Mouse (Mus musculus): ENCODE data around the gene Dip2c. TPM values are rescaled to one million over a fixed set of nuclear protein-coding genes. Genes with fewer than 3 reads are reported as not detected.
A peak's percentile ranks its signal among the peaks of the same experiment; 100 is the strongest.

Gene Dip2c
- polyA plus RNA-seq, 1 experiment: 0.15 TPM

GRCm38 (mm10) chr13:9663593-9663992 lies 387.3 kb downstream of the Dip2c start:
- Histone ChIP-seq H3K9me3 (no peaks in the 10 kb centered on the region), H3K36me3 (replicated peaks; ENCODE audit: low read length) (peaks cover 9% of the 10 kb centered on the region), H3K4me3 (replicated peaks) (no peak overlapping the region), H3K4me1 (peaks cover 9% of the 10 kb centered on the region; the same call in 1 of the 2 replicates), H3K27me3 (replicated peaks) (no peaks in the 10 kb centered on the region)
- TF ChIP-seq FLI1 (IDR thresholded peaks at IDR 0.05; ENCODE audit: low read length) (no peak), GATA1 (IDR thresholded peaks at IDR 0.05; ENCODE audit: borderline replicate concordance, low read length) (no peak)

DNA sequence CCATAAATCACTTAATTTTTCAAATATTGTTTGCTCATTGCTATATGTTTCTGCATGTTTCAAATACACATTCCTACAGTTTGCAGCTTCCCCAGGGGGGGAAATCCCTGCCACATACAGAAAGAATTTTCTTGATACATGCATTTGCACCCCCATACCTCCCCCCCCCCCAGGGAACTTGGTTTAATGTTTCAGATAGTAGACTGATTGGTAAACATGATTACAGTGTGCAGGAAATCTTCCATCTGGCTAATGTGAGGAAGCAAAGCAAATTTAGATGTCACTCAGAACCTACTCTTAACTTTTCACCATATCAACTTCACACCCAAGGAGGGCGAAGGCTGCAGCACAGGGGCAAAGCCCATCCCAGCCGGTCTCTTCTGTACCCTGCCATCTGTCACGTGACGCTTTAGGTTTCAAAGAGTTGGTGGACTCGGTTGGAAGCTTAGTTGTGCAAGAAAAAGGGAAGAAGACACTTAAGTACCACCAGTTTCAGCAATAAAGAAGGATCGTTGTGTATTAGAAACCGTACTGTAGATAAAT lies 391.7 kb downstream of the Dip2c start:
- Histone ChIP-seq H3K9me3 (no peaks in the 10 kb centered on the region), H3K4me3 (replicated peaks) (no peak overlapping the region), H3K27me3 (replicated peaks) (no peaks in the 10 kb centered on the region), H3K4me1 (no peaks in the 10 kb centered on the region), H3K36me3 (replicated peaks; ENCODE audit: low read length) (no peaks in the 10 kb centered on the region)
- TF ChIP-seq FLI1 (IDR thresholded peaks at IDR 0.05; ENCODE audit: low read length): no peak
- no peak for TF ChIP-seq GATA1 (IDR thresholded peaks at IDR 0.05; ENCODE audit: borderline replicate concordance, low read length)

- H3K9me3 ChIP-seq: no peaks in the 10 kb centered on the region
- H3K4me3 ChIP-seq (replicated peaks): no peak overlapping the region
- H3K27me3 ChIP-seq (replicated peaks): no peaks in the 10 kb centered on the region
- no peak for TF ChIP-seq FLI1 (IDR thresholded peaks at IDR 0.05; ENCODE audit: low read length)
- H3K36me3 ChIP-seq (replicated peaks; ENCODE audit: low read length): no peaks in the 10 kb centered on the region
- no peaks in the 10 kb centered on the region for H3K4me1 ChIP-seq
Measured at GRCm38 (mm10) chr13:9669246-9669645, 392.9 kb downstream of the Dip2c start.

DNA sequence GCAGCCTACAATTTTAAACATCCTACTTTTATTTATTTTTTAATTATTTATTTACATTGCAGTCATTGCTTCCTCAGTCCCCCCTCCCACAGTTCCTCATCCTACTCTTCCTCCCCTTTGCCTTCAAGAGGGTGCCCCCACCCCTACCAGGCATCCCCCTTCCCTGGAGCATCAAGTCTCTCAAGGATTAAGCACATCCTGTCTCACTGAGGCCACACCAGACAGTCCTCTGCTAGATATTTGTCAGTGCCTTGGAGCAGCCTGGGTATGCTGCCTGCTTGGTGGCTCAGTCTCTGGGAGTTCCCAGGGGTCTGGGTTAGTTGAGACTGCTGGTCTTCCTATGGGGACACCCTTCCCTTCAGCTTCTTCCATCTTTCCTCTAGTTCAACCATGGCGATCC lies 397.8 kb downstream of the Dip2c start:
- Histone ChIP-seq H3K4me1 (no peaks in the 10 kb centered on the region), H3K27me3 (replicated peaks) (no peaks in the 10 kb centered on the region), H3K36me3 (replicated peaks; ENCODE audit: low read length) (no peaks in the 10 kb centered on the region), H3K4me3 (replicated peaks) (no peak overlapping the region), H3K9me3 (peaks cover 9% of the 10 kb centered on the region; the same call in 1 of the 2 replicates)
- TF ChIP-seq GATA1 (IDR thresholded peaks at IDR 0.05; ENCODE audit: borderline replicate concordance, low read length): no peak
- no peak for TF ChIP-seq FLI1 (IDR thresholded peaks at IDR 0.05; ENCODE audit: low read length)

GRCm38 (mm10) chr13:9681492-9681891 lies 405.2 kb downstream of the Dip2c start:
- peaks cover 47% of the 10 kb centered on the region for H3K36me3 ChIP-seq (replicated peaks; ENCODE audit: low read length)
- H3K4me3 ChIP-seq (replicated peaks): no peak overlapping the region
- no peaks in the 10 kb centered on the region for H3K27me3 ChIP-seq (replicated peaks)
- no peak for TF ChIP-seq GATA1 (IDR thresholded peaks at IDR 0.05; ENCODE audit: borderline replicate concordance, low read length)
- TF ChIP-seq FLI1 (IDR thresholded peaks at IDR 0.05; ENCODE audit: low read length): no peak
- H3K4me1 ChIP-seq: no peaks in the 10 kb centered on the region
- peaks cover 4% of the 10 kb centered on the region; the same call in 1 of the 2 replicates for H3K9me3 ChIP-seq

DNA sequence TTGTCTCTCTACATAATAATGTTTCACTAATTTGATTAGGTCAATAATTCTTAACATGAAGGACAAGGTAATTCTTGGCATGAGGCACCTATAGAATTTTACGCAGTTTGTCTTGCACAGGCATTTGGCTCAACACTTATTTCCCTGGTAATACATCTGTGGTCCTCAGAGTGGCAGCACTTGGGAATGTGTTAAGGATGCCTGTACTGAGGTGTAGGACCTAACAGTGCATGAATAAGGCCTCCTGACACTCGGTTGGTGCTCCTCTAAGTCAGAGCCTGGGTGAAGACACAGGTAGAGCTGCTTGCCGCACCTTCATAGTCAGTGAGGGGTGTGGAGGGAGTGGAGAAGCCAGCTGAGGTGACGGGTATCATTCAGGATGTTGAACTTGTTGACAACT lies 407.0 kb downstream of the Dip2c start:
- no peaks in the 10 kb centered on the region for H3K9me3 ChIP-seq
- TF ChIP-seq GATA1 (IDR thresholded peaks at IDR 0.05; ENCODE audit: borderline replicate concordance, low read length): no peak
- no peak for TF ChIP-seq FLI1 (IDR thresholded peaks at IDR 0.05; ENCODE audit: low read length)
- H3K4me1 ChIP-seq: 0 out of 2 replicates have a peak, but pooled peaks cover 3% of the 10 kb centered on the region
- no peaks in the 10 kb centered on the region for H3K27me3 ChIP-seq (replicated peaks)
- H3K4me3 ChIP-seq (replicated peaks): no peak overlapping the region
- peaks cover 65% of the 10 kb centered on the region for H3K36me3 ChIP-seq (replicated peaks; ENCODE audit: low read length)

DNA sequence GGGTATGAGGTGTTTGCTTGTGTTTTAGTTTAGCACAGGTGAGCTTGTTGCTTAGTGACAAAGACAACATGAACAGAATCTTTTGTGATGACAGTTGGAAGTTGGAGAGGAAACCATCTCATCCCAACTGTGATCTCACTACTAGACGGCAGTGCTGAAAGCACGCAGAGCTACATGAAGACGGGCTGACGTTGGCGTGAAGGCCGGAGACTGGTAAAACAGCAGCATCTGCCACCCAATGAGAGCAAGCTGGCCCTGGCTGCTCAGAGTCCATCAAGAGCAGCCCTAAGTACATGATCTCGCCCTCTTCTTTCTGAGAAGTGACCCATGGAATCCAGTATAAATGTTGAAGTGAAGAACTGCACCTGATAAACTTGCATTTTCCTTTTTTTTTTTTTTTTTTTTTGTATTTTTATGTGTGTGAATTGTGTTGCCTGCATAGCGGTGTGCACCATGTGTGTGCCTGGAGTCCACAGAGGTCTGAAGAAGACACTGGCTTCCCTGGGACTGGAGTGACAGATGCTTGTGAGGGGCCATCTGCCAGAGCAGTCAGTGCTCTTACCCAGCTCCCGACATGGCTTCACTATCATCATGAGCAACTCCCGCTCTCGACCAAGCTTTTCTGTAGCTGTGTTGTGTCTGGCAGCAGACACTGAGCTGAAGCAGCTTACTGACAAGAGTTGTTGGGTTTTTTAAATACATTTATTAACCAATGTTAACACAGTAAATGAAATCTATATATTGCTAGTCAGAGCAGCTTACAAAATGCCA lies 408.0 kb downstream of the Dip2c start:
- Histone ChIP-seq H3K36me3 (replicated peaks; ENCODE audit: low read length) (peaks cover 76% of the 10 kb centered on the region), H3K27me3 (replicated peaks) (no peaks in the 10 kb centered on the region), H3K4me3 (replicated peaks) (no peak overlapping the region), H3K4me1 (0 out of 2 replicates have a peak, but pooled peaks cover 3% of the 10 kb centered on the region), H3K9me3 (no peaks in the 10 kb centered on the region)
- no peak for TF ChIP-seq GATA1 (IDR thresholded peaks at IDR 0.05; ENCODE audit: borderline replicate concordance, low read length)
- TF ChIP-seq FLI1 (IDR thresholded peaks at IDR 0.05; ENCODE audit: low read length): no peak

DNA sequence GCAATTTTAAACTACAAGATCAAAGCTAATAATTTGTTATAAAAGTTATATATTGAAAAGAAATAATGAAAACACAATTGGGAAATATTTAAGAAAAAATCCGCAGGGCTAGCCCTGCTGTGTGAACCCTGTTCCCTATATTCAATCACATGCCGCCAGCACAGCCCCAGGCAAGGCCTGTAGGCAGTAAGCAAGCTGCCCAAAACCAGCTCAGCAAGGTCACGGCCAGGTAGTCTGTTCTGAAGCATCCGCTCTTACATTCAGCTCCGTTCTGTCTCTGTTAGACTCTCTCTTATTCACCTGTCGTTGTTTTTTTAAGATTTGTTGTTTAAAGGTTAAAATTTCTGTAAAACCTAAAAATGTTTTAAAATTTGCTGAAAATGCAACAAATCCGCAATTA lies 409.9 kb downstream of the Dip2c start:
- Histone ChIP-seq H3K36me3 (replicated peaks; ENCODE audit: low read length) (peaks cover 95% of the 10 kb centered on the region), H3K4me3 (replicated peaks) (no peak overlapping the region), H3K27me3 (replicated peaks) (no peaks in the 10 kb centered on the region), H3K9me3 (no peaks in the 10 kb centered on the region), H3K4me1 (0 out of 2 replicates have a peak, but pooled peaks cover 3% of the 10 kb centered on the region)
- TF ChIP-seq FLI1 (IDR thresholded peaks at IDR 0.05; ENCODE audit: low read length) (no peak), GATA1 (IDR thresholded peaks at IDR 0.05; ENCODE audit: borderline replicate concordance, low read length) (no peak)

- H3K4me3 ChIP-seq (replicated peaks): peak overlapping the region; percentile 38
- H3K27me3 ChIP-seq (replicated peaks): no peaks in the 10 kb centered on the region
- peaks cover 96% of the 10 kb centered on the region for H3K36me3 ChIP-seq (replicated peaks; ENCODE audit: low read length)
- TF ChIP-seq FLI1 (IDR thresholded peaks at IDR 0.05; ENCODE audit: low read length) (no peak), GATA1 (IDR thresholded peaks at IDR 0.05; ENCODE audit: borderline replicate concordance, low read length) (no peak)
- 0 out of 2 replicates have a peak, but pooled peaks cover 3% of the 10 kb centered on the region for H3K4me1 ChIP-seq
- H3K9me3 ChIP-seq: no peaks in the 10 kb centered on the region
Measured at GRCm38 (mm10) chr13:9686765-9687164, 410.4 kb downstream of the Dip2c start.

DNA sequence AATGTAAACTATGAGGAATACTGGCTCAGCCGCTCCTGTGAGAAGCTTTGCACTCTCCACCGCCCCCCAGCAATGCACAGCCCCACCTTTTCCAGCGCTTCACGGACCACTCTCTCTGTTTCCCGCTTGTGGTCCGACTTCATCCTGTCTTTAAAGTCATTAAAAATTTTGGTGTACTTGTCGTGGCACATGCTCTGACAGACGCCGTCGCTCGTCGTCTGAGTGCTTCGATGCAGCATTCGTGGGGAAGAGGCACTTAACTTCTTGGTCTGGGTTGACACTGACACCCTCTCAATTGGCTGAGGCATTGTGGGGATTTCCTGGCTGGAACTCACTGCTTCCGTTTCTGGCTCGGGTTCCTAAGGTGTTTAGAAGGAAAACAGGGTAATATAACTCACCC lies 413.0 kb downstream of the Dip2c start:
- Histone ChIP-seq H3K4me1 (0 out of 2 replicates have a peak, but pooled peaks cover 3% of the 10 kb centered on the region), H3K27me3 (replicated peaks) (no peaks in the 10 kb centered on the region), H3K9me3 (no peaks in the 10 kb centered on the region), H3K4me3 (replicated peaks) (no peak overlapping the region), H3K36me3 (replicated peaks; ENCODE audit: low read length) (peaks cover 98% of the 10 kb centered on the region)
- TF ChIP-seq FLI1 (IDR thresholded peaks at IDR 0.05; ENCODE audit: low read length) (no peak), GATA1 (IDR thresholded peaks at IDR 0.05; ENCODE audit: borderline replicate concordance, low read length) (no peak)

Measured in megakaryocyte, embryonic 14.5 days (primary cell).